ENCODE assay signal across 8 mouse cellular contexts in genomic region chr6:113697222-113698205, GRCm38 (mm10). TPM values are rescaled to one million over a fixed set of nuclear protein-coding genes. Genes with fewer than 3 reads are reported as not detected.
DNase-seq lines count a peak whose midpoint lies in the region; ATAC-seq and TF ChIP-seq lines count a peak whose summit lies in the region.

No protein-coding gene starts in this region.

- no peak for TF ChIP-seq EP300 in lung, postnatal 0 days (IDR thresholded peaks at IDR 0.05)

- WGBS in intestine, postnatal 0 days = under 1% methylated on average over 89 of the region's 113 CpGs
- under 1% methylated on average over 64 of the region's 113 CpGs for WGBS in lung, postnatal 0 days

- H3K4me1 ChIP-seq in testis, adult 2 months (ENCODE audit: control insufficient read depth, insufficient read depth, low read length) = peaks cover 13% of the 10 kb centered on the region
- peaks cover 8% of the 10 kb centered on the region; the same call in 1 of the 2 replicates for H3K4me1 ChIP-seq in intestine, postnatal 0 days (replicated peaks; ENCODE audit: control insufficient read depth, insufficient read depth, low read length)
- H3K4me1 ChIP-seq in lung, postnatal 0 days (ENCODE audit: insufficient read depth, low read depth, low read length) = peaks cover 7% of the 10 kb centered on the region; the same call in 1 of the 2 replicates

- intact Hi-C loops in gastrocnemius, adult 2 months (cut with DNase I) = loop anchor here (5.0 to 10.0 kb wide), 2 partner anchors 60 to 163 kb away; partner anchors contain the start of genes Emc3, Fancd2 and Irak2

- peak; percentile 64 for ATAC-seq in intestine, postnatal 0 days
- peak; percentile 58 for ATAC-seq in lung, postnatal 0 days

- peak overlapping the region; percentile 96 for H3K4me2 ChIP-seq in intestine, postnatal 0 days (replicated peaks; ENCODE audit: low read depth)
- peak overlapping the region; percentile 99 for H3K4me2 ChIP-seq in lung, postnatal 0 days (replicated peaks; ENCODE audit: low read depth, low read length)

- TF ChIP-seq CTCF in testis, adult 2 months (IDR thresholded peaks at IDR 0.05; ENCODE audit: control insufficient read depth, insufficient read depth, insufficient replicate concordance, low read depth, low read length) = no peak
- no peak for TF ChIP-seq CTCF in gastrocnemius, adult 2 months (IDR thresholded peaks at IDR 0.05)
- TF ChIP-seq CTCF in intestine, postnatal 0 days (IDR thresholded peaks at IDR 0.05; ENCODE audit: low read depth) = no peak
- TF ChIP-seq CTCF in lung, postnatal 0 days (IDR thresholded peaks at IDR 0.05) = no peak

- peak overlapping the region; percentile 89 for H3K4me3 ChIP-seq in testis, adult 2 months (ENCODE audit: control insufficient read depth, low read depth, low read length)
- peak overlapping the region; percentile 96 for H3K4me3 ChIP-seq in gastrocnemius, adult 2 months
- H3K4me3 ChIP-seq in intestine, postnatal 0 days (ENCODE audit: low read depth, low read length) = peak overlapping the region; percentile 86
- H3K4me3 ChIP-seq in lung, postnatal 0 days (ENCODE audit: low read depth, low read length) = peak overlapping the region; percentile 83

- H3K9me3 ChIP-seq in intestine, postnatal 0 days (ENCODE audit: control insufficient read depth) = no peaks in the 10 kb centered on the region
- no peaks in the 10 kb centered on the region for H3K9me3 ChIP-seq in lung, postnatal 0 days (ENCODE audit: low read length)

- H3K27ac ChIP-seq in testis, adult 2 months (ENCODE audit: control insufficient read depth, insufficient read depth, low read depth, low read length) = peak overlapping the region; percentile 97
- peak overlapping the region; percentile 95 for H3K27ac ChIP-seq in gastrocnemius, adult 2 months
- H3K27ac ChIP-seq in intestine, postnatal 0 days (ENCODE audit: low read depth, low read length) = peak overlapping the region; percentile 97
- H3K27ac ChIP-seq in lung, postnatal 0 days (ENCODE audit: low read length) = peak overlapping the region; percentile 96

- H3K9ac ChIP-seq in intestine, postnatal 0 days (ENCODE audit: low read depth, low read length) = peak overlapping the region; percentile 87
- peak overlapping the region; percentile 82 for H3K9ac ChIP-seq in lung, postnatal 0 days (replicated peaks; ENCODE audit: low read depth)

- DNase-seq in testis, postnatal 14 days (ENCODE audit: low spot score) = no peak
- DNase-seq in cerebellum, adult 11 months = peak; percentile 37
- DNase-seq in gastrocnemius, adult 2 months = no peak
- DNase-seq in lung, postnatal 0 days (ENCODE audit: low spot score) = peak; percentile 52
- DNase-seq in right cerebral cortex, postnatal 4 days = peak; percentile 31
- DNase-seq in frontal cortex, adult 2 months (ENCODE audit: extremely low spot score in 1 of 2, low spot score in 1 of 2) = no peak

- H3K27me3 ChIP-seq in testis, adult 2 months (ENCODE audit: control insufficient read depth, insufficient read depth, low read length) = no peaks in the 10 kb centered on the region
- no peaks in the 10 kb centered on the region for H3K27me3 ChIP-seq in intestine, postnatal 0 days (replicated peaks; ENCODE audit: control insufficient read depth, insufficient read depth, low read length)
- H3K27me3 ChIP-seq in lung, postnatal 0 days (replicated peaks; ENCODE audit: insufficient read depth, low read length) = no peaks in the 10 kb centered on the region

- H3K36me3 ChIP-seq in testis, adult 2 months (ENCODE audit: control insufficient read depth, insufficient read depth, low read length) = peaks cover 2% of the 10 kb centered on the region; the same call in 1 of the 2 replicates
- peaks cover 33% of the 10 kb centered on the region for H3K36me3 ChIP-seq in intestine, postnatal 0 days (ENCODE audit: control insufficient read depth, insufficient read depth)
- peaks cover 6% of the 10 kb centered on the region; the same call in 1 of the 2 replicates for H3K36me3 ChIP-seq in lung, postnatal 0 days (ENCODE audit: insufficient read depth, low read length)

- TF ChIP-seq POLR2A in testis, adult 2 months (IDR thresholded peaks at IDR 0.05; ENCODE audit: control insufficient read depth, low read depth, low read length) = no peak; the same call in 1 of the 2 replicates

RNA-seq across cellular contexts. Expression of gene Tatdn2, which starts 0.7 kb away (rescaled TPM):
- polyA plus RNA-seq in testis, adult 2 months (2012; rRNA removed) = 14.2 and 15.9 TPM in 2 replicates
- 10 to 100 TPM; 36.4 to 41.1 TPM for total RNA-seq in gastrocnemius, adult 2 months (2021)
- 1.1 and 1.5 TPM in 2 replicates for polyA plus RNA-seq in intestine, postnatal 0 days (2015; fragmentation: Nextera tagmentation; extraction: Ambion mirVana)
- polyA plus RNA-seq in lung, postnatal 0 days (2015; fragmentation: Nextera tagmentation; extraction: Ambion mirVana) = 1.1 and 1.3 TPM in 2 replicates
- 29.3 and 29.9 TPM in 2 replicates for polyA plus RNA-seq in frontal cortex, adult 2 months (2012; rRNA removed)

RNA-seq across cellular contexts. Expression of gene Ghrl, which starts 22.2 kb away (rescaled TPM):
- 108 and 119 TPM in 2 replicates for polyA plus RNA-seq in testis, adult 2 months (2012; rRNA removed)
- total RNA-seq in gastrocnemius, adult 2 months (2021) = 1 to 10 TPM in 1 of 2 experiments, not detected in 1; 1.0 TPM
- polyA plus RNA-seq in intestine, postnatal 0 days (2015; fragmentation: Nextera tagmentation; extraction: Ambion mirVana) = 139 and 148 TPM in 2 replicates
- polyA plus RNA-seq in lung, postnatal 0 days (2015; fragmentation: Nextera tagmentation; extraction: Ambion mirVana) = 5.5 and 6.0 TPM in 2 replicates
- 0.23 and 0.30 TPM in 2 replicates for polyA plus RNA-seq in frontal cortex, adult 2 months (2012; rRNA removed)

RNA-seq across cellular contexts. Expression of gene Sec13, which starts 43.0 kb away (rescaled TPM):
- polyA plus RNA-seq in testis, adult 2 months (2012; rRNA removed) = 113 and 114 TPM in 2 replicates
- total RNA-seq in gastrocnemius, adult 2 months (2021) = 10 to 100 TPM; 60.0 to 74.1 TPM
- polyA plus RNA-seq in intestine, postnatal 0 days (2015; fragmentation: Nextera tagmentation; extraction: Ambion mirVana) = 362 and 381 TPM in 2 replicates
- 163 and 178 TPM in 2 replicates for polyA plus RNA-seq in lung, postnatal 0 days (2015; fragmentation: Nextera tagmentation; extraction: Ambion mirVana)
- polyA plus RNA-seq in frontal cortex, adult 2 months (2012; rRNA removed) = 93.8 and 111 TPM in 2 replicates

RNA-seq across cellular contexts. Expression of gene Irak2, which starts 59.2 kb away (rescaled TPM):
- 2.4 and 3.3 TPM in 2 replicates for polyA plus RNA-seq in testis, adult 2 months (2012; rRNA removed)
- 1 to 10 TPM; 3.9 to 6.1 TPM for total RNA-seq in gastrocnemius, adult 2 months (2021)
- 21.2 and 26.1 TPM in 2 replicates for polyA plus RNA-seq in intestine, postnatal 0 days (2015; fragmentation: Nextera tagmentation; extraction: Ambion mirVana)
- 15.6 and 16.1 TPM in 2 replicates for polyA plus RNA-seq in lung, postnatal 0 days (2015; fragmentation: Nextera tagmentation; extraction: Ambion mirVana)
- 31.3 and 34.9 TPM in 2 replicates for polyA plus RNA-seq in frontal cortex, adult 2 months (2012; rRNA removed)

Comparison
In these comparisons a context has a peak if more than half of its experiments do, and no peak if none do; other contexts are left out.
1. DNase-seq: peak in cerebellum, adult 11 months (single experiment), lung, postnatal 0 days (single experiment) and right cerebral cortex, postnatal 4 days (single experiment); none in testis, postnatal 14 days (single experiment), gastrocnemius, adult 2 months (single experiment) and frontal cortex, adult 2 months (0 of 2).
2. RNA of gene Ghrl, which starts 22.2 kb away (polyA plus RNA-seq): 139 to 148 TPM in intestine, postnatal 0 days and 108 to 119 TPM in testis, adult 2 months; 5.5 to 6.0 TPM in lung, postnatal 0 days and 0.23 to 0.30 TPM in frontal cortex, adult 2 months; every median in the first group is over 10 times any median in the second.
3. Peak in every context shown above with its lines, with median percentiles within 50 percentile points of each other: H3K27ac ChIP-seq and H3K4me3 ChIP-seq.